Mouse (Mus musculus) ES-CJ7 (cell line): Measurements from ENCODE around the gene Nfib.
A peak's percentile ranks its signal among the peaks of the same experiment; 100 is the strongest.

ENCODE experiments used
- DNase-seq: peaks from one replicate; pipeline ENCODE4 v3.0.0; 2011; ENCODE audit warnings: low read depth, low spot score

Gene Nfib

GRCm38 (mm10) chr4:82433926-82434705 is 271.4 kb downstream of the Nfib start:
- no peak for DNase-seq

- no peak for DNase-seq
Measured at GRCm38 (mm10) chr4:82431831-82432230, 273.7 kb downstream of the Nfib start.

GRCm38 (mm10) chr4:82430802-82431201 is 274.7 kb downstream of the Nfib start:
- peak; percentile 95 for DNase-seq

- DNase-seq: no peak
Measured at GRCm38 (mm10) chr4:82426224-82426623, 279.3 kb downstream of the Nfib start.

GRCm38 (mm10) chr4:82418241-82418640 is 287.3 kb downstream of the Nfib start:
- DNase-seq: no peak

- DNase-seq: no peak
Measured at GRCm38 (mm10) chr4:82415817-82416216, 289.7 kb downstream of the Nfib start.

- no peak for DNase-seq
Measured at GRCm38 (mm10) chr4:82412651-82413050, 292.9 kb downstream of the Nfib start.

GRCm38 (mm10) chr4:82411965-82412364 is 293.6 kb downstream of the Nfib start:
- no peak for DNase-seq

GRCm38 (mm10) chr4:82408463-82409404 is 296.8 kb downstream of the Nfib start:
- DNase-seq: no peak

- DNase-seq: no peak
Measured at GRCm38 (mm10) chr4:82406511-82406910, 299.0 kb downstream of the Nfib start.

- DNase-seq: peak; percentile 53
Measured at GRCm38 (mm10) chr4:82405791-82406190, 299.8 kb downstream of the Nfib start.

GRCm38 (mm10) chr4:82403975-82404651 is 301.4 kb downstream of the Nfib start:
- no peak for DNase-seq

GRCm38 (mm10) chr4:82402666-82403065 is 302.9 kb downstream of the Nfib start:
- peak; percentile 41 for DNase-seq

- DNase-seq: peak; percentile 92
Measured at GRCm38 (mm10) chr4:82401450-82402061, 304.0 kb downstream of the Nfib start.

- peak; percentile 92 for DNase-seq
Measured at GRCm38 (mm10) chr4:82400536-82400935, 305.0 kb downstream of the Nfib start.

GRCm38 (mm10) chr4:82399406-82400380 is 305.9 kb downstream of the Nfib start:
- DNase-seq: no peak

- DNase-seq: no peak
Measured at GRCm38 (mm10) chr4:82398282-82398681, 307.3 kb downstream of the Nfib start.

GRCm38 (mm10) chr4:82396805-82397204 is 308.7 kb downstream of the Nfib start:
- peak; percentile 41 for DNase-seq

GRCm38 (mm10) chr4:82396003-82396402 is 309.5 kb downstream of the Nfib start:
- DNase-seq: no peak

- DNase-seq: no peak
Measured at GRCm38 (mm10) chr4:82394346-82394745, 311.2 kb downstream of the Nfib start.
